Comparison of ENCODE assay signal across 9 mouse cellular contexts in the genomic region with DNA sequence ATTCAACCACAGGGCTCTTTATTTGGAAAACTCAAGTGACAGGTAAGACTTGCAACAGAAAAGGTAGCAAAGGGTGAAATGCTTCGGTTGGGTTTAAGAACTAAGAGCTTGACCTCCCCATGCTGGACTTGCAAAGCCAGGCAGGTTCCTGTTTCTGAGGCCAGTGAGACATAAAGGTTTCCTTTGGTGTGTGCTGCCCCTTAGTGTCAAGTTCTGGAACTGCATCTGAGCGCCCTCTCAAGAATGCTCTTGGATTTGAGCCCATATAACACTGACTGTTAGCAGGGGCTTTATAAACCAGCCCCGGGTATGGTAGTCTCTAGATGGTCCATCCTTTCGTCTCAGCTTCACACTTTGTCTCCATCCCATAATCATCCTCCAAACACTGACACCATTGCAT. TPM values are rescaled to one million over a fixed set of nuclear protein-coding genes. Genes with fewer than 3 reads are reported as not detected.
DNase-seq lines count a peak whose midpoint lies in the region; ATAC-seq and TF ChIP-seq lines count a peak whose summit lies in the region.
"Had no signal": no experiment of that assay in that cellular context is flagged by ENCODE, and none has a peak within 500 bp of the region (broad histone marks: within the 10 kb centered on the region; RNA-seq: fewer than 3 reads in every experiment).

No protein-coding gene starts in this region.

- no peak overlapping the region for H3K27ac ChIP-seq in liver, embryonic 14.5 days
- no peak overlapping the region for H3K27ac ChIP-seq in neural tube, embryonic 14.5 days (ENCODE audit: low read depth, low read length)
- H3K27ac ChIP-seq: embryonic facial prominence, embryonic 13.5 days had no signal

- H3K36me3 ChIP-seq in liver, embryonic 14.5 days (replicated peaks; ENCODE audit: control insufficient read depth, insufficient read depth, low read depth): no peaks in the 10 kb centered on the region
- H3K36me3 ChIP-seq in neural tube, embryonic 14.5 days (ENCODE audit: control insufficient read depth, insufficient read depth, low read length): no peaks in the 10 kb centered on the region
- H3K36me3 ChIP-seq: embryonic facial prominence, embryonic 13.5 days had no signal

- H3K4me1 ChIP-seq in liver, embryonic 14.5 days (replicated peaks; ENCODE audit: control insufficient read depth in 2 of 2, insufficient read depth in 2 of 2, low read length in 1 of 2): no peaks in the 10 kb centered on the region; a peak in 2 of 4 replicates
- H3K4me1 ChIP-seq in neural tube, embryonic 14.5 days (ENCODE audit: control insufficient read depth, insufficient read depth, low read length): no peaks in the 10 kb centered on the region

- no peak overlapping the region for H3K4me3 ChIP-seq in liver, embryonic 14.5 days (ENCODE audit: insufficient read depth in 1 of 2, low read depth in 2 of 2, low read length in 2 of 2)
- no peak overlapping the region for H3K4me3 ChIP-seq in neural tube, embryonic 14.5 days (ENCODE audit: low read depth, low read length)
- H3K4me3 ChIP-seq: embryonic facial prominence, embryonic 13.5 days had no signal

- no peak for TF ChIP-seq EP300 in liver, embryonic 14.5 days (IDR thresholded peaks at IDR 0.05; ENCODE audit: low read depth)

- no peaks in the 10 kb centered on the region for H3K27me3 ChIP-seq in liver, embryonic 14.5 days (ENCODE audit: control insufficient read depth, insufficient read depth, low read length)
- H3K27me3 ChIP-seq in neural tube, embryonic 14.5 days (ENCODE audit: control insufficient read depth, insufficient read depth, low read length): no peaks in the 10 kb centered on the region

- 6% methylated on average over 4 of the region's 4 CpGs for WGBS in liver, embryonic 14.5 days (ENCODE audit: insufficient replicate concordance)
- WGBS in neural tube, embryonic 14.5 days: 18% methylated on average over 4 of the region's 4 CpGs

- TF ChIP-seq CTCF in liver, embryonic 14.5 days (IDR thresholded peaks at IDR 0.05; ENCODE audit: low read depth): peak; percentile 87

- no peak overlapping the region for H3K9ac ChIP-seq in liver, embryonic 14.5 days (replicated peaks)
- H3K9ac ChIP-seq in neural tube, embryonic 14.5 days (replicated peaks; ENCODE audit: low read depth, low read length): no peak overlapping the region
- H3K9ac ChIP-seq: embryonic facial prominence, embryonic 13.5 days had no signal

- DNase-seq in A20 (ENCODE audit: low read depth, low spot score): peak; percentile 66
- DNase-seq in adrenal gland, adult 8-10 months: peak; percentile 26
- DNase-seq in embryo, embryonic 9.5 days (ENCODE audit: extremely low spot score): peak; percentile 81
- DNase-seq in kidney, postnatal 10 days: peak; percentile 90
- DNase-seq in liver, embryonic 14.5 days (ENCODE audit: low read depth in 3 of 3, low spot score in 3 of 3): peak; percentile 12 to 48 (median 26)
- DNase-seq in testis, postnatal 10 days (ENCODE audit: low spot score): peak; percentile 91

- no peaks in the 10 kb centered on the region for H3K9me3 ChIP-seq in liver, embryonic 14.5 days (ENCODE audit: control insufficient read depth, low read length)
- no peaks in the 10 kb centered on the region for H3K9me3 ChIP-seq in neural tube, embryonic 14.5 days (ENCODE audit: control insufficient read depth, low read length)
- H3K9me3 ChIP-seq: embryonic facial prominence, embryonic 13.5 days had no signal

- no peak overlapping the region for H3K4me2 ChIP-seq in liver, embryonic 14.5 days (ENCODE audit: low read depth)
- H3K4me2 ChIP-seq in neural tube, embryonic 14.5 days (ENCODE audit: low read depth, low read length): no peak overlapping the region
- H3K4me2 ChIP-seq: embryonic facial prominence, embryonic 13.5 days had no signal

- peak; percentile 99 for ATAC-seq in granulocyte monocyte progenitor cell, adult 5-6 weeks (replicated peaks; ENCODE audit: poor library complexity, severe bottlenecking)
- no peak for ATAC-seq in liver, embryonic 14.5 days (ENCODE audit: insufficient read depth)
- peak; percentile 76; the same call in 1 of the 2 replicates for ATAC-seq in neural tube, embryonic 14.5 days (ENCODE audit: low read depth)

RNA-seq across cellular contexts. Expression of a gene that starts 2.9 kb away (rescaled TPM):
- not detected for total RNA-seq in adrenal gland, adult 8-10 months (2022)
- not detected in 2 replicates for total RNA-seq in granulocyte monocyte progenitor cell, adult 5-6 weeks (2014; fragmentation: Nextera tagmentation)
- not detected in 2 replicates for total RNA-seq in granulocyte monocyte progenitor cell, adult 5-6 weeks (2017)
- not detected in 2 replicates for polyA plus RNA-seq in liver, embryonic 14.5 days (2012; rRNA removed)
- polyA plus RNA-seq in liver, embryonic 14.5 days (2014; fragmentation: Nextera tagmentation; extraction: Ambion mirVana): not detected in 2 replicates
- polyA plus RNA-seq in neural tube, embryonic 14.5 days (2014; fragmentation: Nextera tagmentation; extraction: Ambion mirVana): not detected in 2 replicates

RNA-seq across cellular contexts. Expression of a gene that starts 36.7 kb away (rescaled TPM):
- not detected for total RNA-seq in adrenal gland, adult 8-10 months (2022)
- not detected in 2 replicates for total RNA-seq in granulocyte monocyte progenitor cell, adult 5-6 weeks (2014; fragmentation: Nextera tagmentation)
- total RNA-seq in granulocyte monocyte progenitor cell, adult 5-6 weeks (2017): not detected in 2 replicates
- polyA plus RNA-seq in liver, embryonic 14.5 days (2012; rRNA removed): 0.04 and 0.05 TPM in 2 replicates
- not detected in 2 replicates for polyA plus RNA-seq in liver, embryonic 14.5 days (2014; fragmentation: Nextera tagmentation; extraction: Ambion mirVana)
- 6.7 and 8.8 TPM in 2 replicates for polyA plus RNA-seq in neural tube, embryonic 14.5 days (2014; fragmentation: Nextera tagmentation; extraction: Ambion mirVana)

RNA-seq across cellular contexts. Expression of a gene that starts 43.6 kb away (rescaled TPM):
- total RNA-seq in adrenal gland, adult 8-10 months (2022): under 1 TPM in 3 of 4 experiments, not detected in 1; 0.10 to 0.17 (median 0.15) TPM
- 0.41 and 0.58 TPM in 2 replicates for total RNA-seq in granulocyte monocyte progenitor cell, adult 5-6 weeks (2014; fragmentation: Nextera tagmentation)
- 0.17 and 0.77 TPM in 2 replicates for total RNA-seq in granulocyte monocyte progenitor cell, adult 5-6 weeks (2017)
- polyA plus RNA-seq in liver, embryonic 14.5 days (2012; rRNA removed): 0.71 and 0.84 TPM in 2 replicates
- polyA plus RNA-seq in liver, embryonic 14.5 days (2014; fragmentation: Nextera tagmentation; extraction: Ambion mirVana): 0.30 and 0.67 TPM in 2 replicates
- not detected in 2 replicates for polyA plus RNA-seq in neural tube, embryonic 14.5 days (2014; fragmentation: Nextera tagmentation; extraction: Ambion mirVana)

Comparison
In these comparisons a context has a peak if more than half of its experiments do, and no peak if none do; other contexts are left out.
1. DNase-seq: peak in every context shown above with its lines; median percentile 91 in testis, postnatal 10 days; 90 in kidney, postnatal 10 days; 81 in embryo, embryonic 9.5 days; 66 in A20; 26 in adrenal gland, adult 8-10 months; 26 in liver, embryonic 14.5 days.